Mouse (Mus musculus) layer of hippocampus, adult 2 months (tissue): ENCODE data around the gene Stk10. TPM values are rescaled to one million over a fixed set of nuclear protein-coding genes. Genes with fewer than 3 reads are reported as not detected.

Experiments used
- DNase-seq, 2 experiments: peaks; one replicate each; pipeline ENCODE4 v3.0.0; 2022; ENCODE audit warnings: low spot score in 2 of 2
- H3K27ac ChIP-seq: fragments of 200-600 bp; 2 replicates; pipeline ENCODE4 v1.8.1; 2022
- H3K4me3 ChIP-seq: fragments of 200-600 bp; 2 replicates; pipeline ENCODE4 v1.8.1; 2022; ENCODE audit warnings: mild to moderate bottlenecking
- CTCF ChIP-seq: fragments of 200-600 bp; conservative IDR thresholded peaks from 2 replicates; pipeline ENCODE4 v1.8.1; 2022; ENCODE audit warnings: antibody characterized with exemption, mild to moderate bottlenecking, moderate library complexity
- long read RNA-seq, 2 experiments: library from polyadenylated mRNA; stranded (forward); transcript quantifications; one replicate each; pipeline ENCODE4 v2.0.0; 2021; ENCODE audit warnings: borderline mapping rate in 2 of 2
- total RNA-seq, 2 experiments: library from RNA; stranded (reverse); gene quantifications; 2 replicates each; pipeline ENCODE4 v1.2.3; 2021

The Stk10 gene
- 1 to 10 TPM; 7.3 to 9.0 TPM for total RNA-seq
- long read RNA-seq, experiment 1, partial matches to known transcripts, result 0 of 5 reads
- long read RNA-seq, experiment 1, other reads (novel, unspliced or antisense), result 5 of 5 reads
- long read RNA-seq, experiment 2, partial matches to known transcripts, result 0 of 7 reads
- long read RNA-seq, experiment 2, other reads (novel, unspliced or antisense), result 7 of 7 reads

DNA sequence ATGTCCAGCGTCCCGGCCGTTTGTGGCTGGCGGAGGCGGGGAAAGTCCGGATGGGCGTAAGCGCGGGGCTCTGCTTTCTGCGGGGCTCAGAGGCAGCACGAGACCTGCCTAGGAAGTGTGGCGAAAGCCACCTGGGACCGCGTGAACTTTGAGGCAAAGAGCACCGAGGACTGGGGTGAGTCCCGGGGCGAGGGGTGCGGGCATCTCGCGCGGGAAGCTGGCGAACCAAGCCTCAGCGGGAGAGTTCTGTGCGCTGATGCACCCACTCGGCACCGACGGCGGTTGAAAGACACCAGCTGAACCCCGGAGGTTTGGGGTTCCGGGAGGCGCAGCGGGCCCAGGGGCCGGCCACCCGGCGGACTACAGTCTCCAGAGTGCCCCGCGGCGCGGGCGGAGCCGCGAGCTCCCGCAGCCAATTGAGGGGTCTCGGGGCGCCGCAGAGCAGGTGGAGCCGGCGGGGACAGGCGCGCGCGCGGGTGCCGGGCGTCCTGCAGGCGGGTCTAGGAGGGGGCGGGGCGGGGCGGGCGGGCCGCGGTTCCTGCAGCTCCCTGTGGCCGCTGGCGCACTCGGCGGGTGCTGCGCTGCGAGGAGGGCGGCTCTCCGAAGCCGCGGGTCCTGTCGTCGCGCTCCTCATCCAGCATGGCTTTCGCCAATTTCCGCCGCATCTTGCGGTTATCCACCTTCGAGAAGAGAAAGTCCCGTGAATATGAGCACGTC lies at the start of gene Stk10:
TSS of gene Stk10 (plus strand) at position 541 of the 717 bp plus-strand sequence.
- TF ChIP-seq CTCF, result peak; percentile 34
- peak; percentile 90 to 92 for DNase-seq

DNA sequence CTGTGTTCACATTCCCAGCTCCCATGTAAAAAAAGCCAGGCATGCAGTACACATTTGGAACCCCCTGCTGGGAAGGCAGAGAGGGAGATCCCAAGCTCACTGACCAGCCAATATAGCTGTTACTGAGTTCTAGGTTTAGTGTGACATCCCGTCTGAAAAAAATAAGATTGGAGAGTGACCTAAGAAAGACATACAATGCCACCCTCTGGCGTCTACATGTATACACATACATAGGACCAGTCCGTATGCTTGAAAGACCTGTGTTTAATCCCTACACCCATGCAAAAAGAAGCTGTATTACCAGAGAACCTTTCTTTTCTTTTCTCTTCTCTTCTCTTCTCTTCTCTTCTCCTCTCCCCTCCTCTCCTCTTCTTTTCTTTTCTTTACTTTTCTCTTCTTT lies 47.8 kb upstream of the Stk10 start:
- Histone ChIP-seq H3K27ac (no peak overlapping the region), H3K4me3 (no peak overlapping the region)
- no peak for DNase-seq
- TF ChIP-seq CTCF, result no peak

More for the DNA sequence above, at the start of gene Stk10:
- Histone ChIP-seq H3K4me3 (peak within 1 kb of the TSS; percentile 92), H3K27ac (peak within 1 kb of the TSS; percentile 85)

DNA sequence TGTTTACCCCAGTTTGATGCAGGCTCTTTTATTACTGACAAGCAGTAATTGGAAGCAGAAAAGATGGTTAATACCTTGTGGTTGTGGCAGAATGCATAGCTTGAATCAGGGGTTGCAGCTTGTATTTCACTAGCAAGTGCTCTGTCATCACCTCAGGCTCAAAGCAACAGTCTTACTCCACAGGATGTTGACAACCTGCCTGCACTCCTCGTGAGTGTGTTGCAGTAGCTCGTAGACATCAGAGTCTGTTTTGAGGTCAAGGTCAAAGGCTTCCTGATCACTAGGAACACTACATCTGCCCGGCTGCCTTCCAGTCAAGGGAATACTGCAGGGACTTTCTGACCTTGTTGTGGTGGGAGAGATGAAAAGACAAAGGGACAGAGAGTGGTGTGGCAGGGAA lies 46.5 kb upstream of the Stk10 start:
- no peak for TF ChIP-seq CTCF
- H3K27ac ChIP-seq, result no peak overlapping the region
- DNase-seq, result no peak
- no peak overlapping the region for H3K4me3 ChIP-seq

DNA sequence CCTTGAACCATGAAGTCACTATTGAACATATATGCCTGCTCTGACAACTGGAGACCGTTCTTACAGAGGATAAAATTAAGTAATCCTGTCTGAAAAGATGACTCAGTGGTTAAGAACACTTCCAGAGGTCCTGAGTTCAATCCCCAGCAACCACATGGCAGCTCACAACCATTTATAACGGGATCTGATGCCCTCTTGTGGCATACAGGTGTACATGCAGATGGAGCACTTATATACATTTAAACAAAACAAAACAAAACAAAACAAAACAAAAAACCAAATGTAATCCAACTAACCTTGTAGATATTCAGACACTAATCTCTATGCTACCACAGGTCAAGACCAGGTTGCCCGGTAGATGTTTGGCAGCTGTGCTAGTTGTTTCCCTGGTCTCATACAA lies 45.6 kb upstream of the Stk10 start:
- Histone ChIP-seq H3K27ac (no peak overlapping the region), H3K4me3 (no peak overlapping the region)
- TF ChIP-seq CTCF, result peak; percentile 55

DNA sequence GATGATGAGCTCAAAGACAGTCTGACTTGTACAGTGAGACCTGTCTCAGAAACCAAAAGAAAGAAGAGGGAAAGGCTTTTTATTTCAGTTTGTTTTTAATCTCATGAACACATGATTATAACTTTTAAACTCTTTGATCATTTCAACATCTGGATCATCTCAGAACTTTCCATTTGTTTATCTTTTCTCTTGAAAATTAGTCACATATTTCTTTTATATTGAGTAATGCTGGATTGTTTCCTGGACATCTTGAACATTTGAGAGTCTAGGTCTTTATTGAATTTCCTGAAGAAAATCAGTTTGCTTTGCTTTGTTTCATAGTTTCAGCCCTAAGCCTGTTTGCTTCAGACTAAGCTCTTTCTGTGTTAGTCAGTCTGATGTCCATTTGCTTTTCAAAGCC lies 44.8 kb upstream of the Stk10 start:
- no peak overlapping the region for H3K27ac ChIP-seq
- TF ChIP-seq CTCF, result no peak
- H3K4me3 ChIP-seq, result no peak overlapping the region
- DNase-seq, result no peak

More for the DNA sequence above, 45.6 kb upstream of the Stk10 start:
- DNase-seq, result no peak

DNA sequence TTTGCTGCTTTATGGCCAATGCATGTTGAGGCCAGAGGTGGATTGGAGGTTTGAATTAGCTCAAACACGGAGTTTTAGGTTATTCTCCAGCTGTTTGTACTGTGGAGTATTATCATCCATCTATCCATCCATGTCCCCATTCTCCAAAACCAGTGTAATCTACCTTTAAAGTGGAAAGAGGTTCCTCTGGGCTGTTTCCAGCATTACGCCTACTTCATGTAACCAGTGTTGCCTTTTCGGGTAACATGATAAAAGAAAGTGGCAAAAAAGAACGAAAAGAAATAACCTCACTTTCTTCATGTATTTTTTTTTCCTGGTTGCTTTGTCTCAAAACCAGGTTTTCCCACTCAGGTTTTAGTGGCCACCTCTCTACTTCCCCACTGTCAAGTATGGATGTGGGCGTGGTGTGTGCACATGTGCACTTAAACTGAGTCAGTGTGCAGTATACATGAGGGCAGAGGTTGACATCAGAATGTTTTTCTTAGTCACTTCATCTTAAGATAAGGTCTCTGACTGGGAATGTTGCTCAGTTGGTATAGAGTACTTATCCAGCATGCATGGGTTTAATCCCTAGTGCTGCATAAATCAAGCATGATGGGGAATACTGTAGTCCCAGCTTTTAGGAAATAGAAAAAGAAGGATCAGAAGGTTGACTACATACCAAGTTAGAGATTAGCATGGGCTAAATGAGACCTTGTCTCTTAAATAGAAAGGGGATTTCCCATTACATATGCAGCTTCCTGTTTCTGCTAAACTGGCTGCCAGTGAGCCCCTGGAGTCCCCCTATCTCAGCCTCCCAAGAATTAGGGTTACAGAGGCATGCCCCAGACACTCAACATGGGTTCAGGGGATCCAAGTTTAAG lies 44.1 kb upstream of the Stk10 start:
- Histone ChIP-seq H3K4me3 (no peak overlapping the region), H3K27ac (no peak overlapping the region)
- no peak for DNase-seq
- TF ChIP-seq CTCF, result no peak

DNA sequence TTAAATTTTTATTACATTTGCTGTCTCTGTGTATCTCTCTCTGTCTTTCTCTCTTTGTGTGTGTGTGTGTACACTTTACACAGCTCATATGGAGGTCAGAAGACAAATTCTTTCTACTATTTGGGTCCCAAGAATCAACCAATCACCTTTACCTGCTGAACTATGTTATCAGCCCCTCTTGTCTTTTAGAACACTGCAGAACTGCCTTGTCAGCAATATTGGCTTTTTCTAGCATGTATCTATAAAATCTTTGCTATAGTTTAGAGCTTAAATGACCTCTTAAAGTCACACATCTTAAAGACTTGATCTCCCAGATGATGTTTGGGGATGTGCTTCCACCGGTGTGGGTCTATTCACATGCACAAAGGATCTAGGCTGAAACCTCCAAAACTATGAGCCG lies 42.0 kb upstream of the Stk10 start:
- no peak for TF ChIP-seq CTCF
- DNase-seq, result no peak
- Histone ChIP-seq H3K27ac (no peak overlapping the region), H3K4me3 (no peak overlapping the region)

DNA sequence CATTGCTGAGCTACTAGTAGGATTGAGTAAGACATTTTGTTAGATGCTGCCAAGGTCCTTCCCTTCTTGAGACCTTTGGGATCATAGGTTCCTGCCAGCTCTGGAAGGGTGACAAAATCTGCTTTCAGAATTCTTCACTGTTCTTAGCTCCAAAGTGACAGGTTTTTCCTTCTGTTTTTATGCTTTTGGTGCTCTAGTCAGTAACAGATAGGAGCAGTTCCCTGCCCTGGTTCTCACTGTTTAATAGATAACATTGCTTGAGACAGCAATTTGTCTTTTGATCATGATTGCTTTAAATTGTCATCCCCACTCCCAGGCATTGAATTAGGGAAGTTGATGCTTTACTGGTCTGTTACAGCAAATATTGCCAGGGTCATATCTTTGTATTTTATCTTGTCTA lies 39.8 kb upstream of the Stk10 start:
- H3K27ac ChIP-seq, result no peak overlapping the region
- no peak overlapping the region for H3K4me3 ChIP-seq
- no peak for TF ChIP-seq CTCF
- no peak for DNase-seq

DNA sequence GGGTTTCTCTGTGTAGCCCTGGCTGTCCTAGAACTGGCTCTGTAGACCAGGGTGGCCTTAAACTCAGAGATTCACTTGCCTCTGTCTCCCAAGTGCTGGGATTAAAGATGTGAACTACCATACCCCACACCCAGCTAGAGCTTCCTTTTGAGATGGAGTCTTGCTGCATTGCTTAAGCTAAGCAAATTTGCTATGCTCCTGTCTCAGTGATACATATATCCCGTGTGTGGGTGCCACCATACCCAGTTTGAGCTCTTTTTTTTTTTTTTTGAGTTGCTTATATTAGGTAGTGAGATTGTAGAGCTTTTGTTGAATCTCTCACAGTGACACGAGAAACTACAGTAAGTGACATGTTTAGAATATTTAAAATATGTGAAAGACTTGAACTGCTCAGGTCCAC lies 37.8 kb upstream of the Stk10 start:
- no peak for TF ChIP-seq CTCF
- H3K4me3 ChIP-seq, result no peak overlapping the region
- DNase-seq, result no peak
- H3K27ac ChIP-seq, result no peak overlapping the region

DNA sequence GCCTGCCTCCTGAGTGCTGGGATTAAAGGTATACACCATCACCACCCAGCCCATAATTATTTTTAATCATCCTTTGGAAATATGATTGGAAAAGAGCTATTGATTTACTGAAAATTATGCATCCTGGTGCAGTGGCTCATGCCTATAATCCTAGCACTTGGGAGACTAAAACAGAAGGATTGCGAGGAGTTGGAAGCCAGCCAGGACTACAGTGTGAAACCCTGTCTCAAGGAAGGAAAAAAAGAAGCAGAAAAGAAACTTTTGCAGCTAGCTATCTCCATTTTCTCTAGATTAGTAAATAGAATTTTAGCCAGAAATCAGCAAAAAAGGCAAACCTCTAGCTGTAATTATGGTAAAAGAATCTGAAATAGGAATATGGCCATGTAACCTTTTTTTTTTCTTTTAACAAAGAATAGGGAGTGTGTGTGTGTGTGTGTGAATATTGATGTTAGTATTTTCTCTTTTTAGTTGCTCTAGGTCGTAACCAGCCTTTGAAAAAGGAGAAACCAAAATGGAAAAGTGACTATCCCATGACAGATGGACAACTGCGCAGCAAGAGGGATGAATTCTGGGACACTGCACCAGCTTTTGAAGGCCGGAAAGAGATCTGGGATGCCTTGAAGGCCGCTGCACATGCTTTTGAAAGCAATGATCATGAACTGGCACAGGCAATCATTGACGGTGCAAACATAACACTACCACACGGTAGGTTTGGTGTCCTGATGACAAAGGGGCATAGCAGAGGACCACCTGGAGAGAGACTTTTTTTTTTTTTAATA lies 34.2 kb upstream of the Stk10 start:
- H3K27ac ChIP-seq, result 0 out of 2 replicates have a peak overlapping the region, but pooled peaks have one; percentile 25
- peak; percentile 42 to 47 for DNase-seq
- TF ChIP-seq CTCF, result no peak
- H3K4me3 ChIP-seq, result no peak overlapping the region

DNA sequence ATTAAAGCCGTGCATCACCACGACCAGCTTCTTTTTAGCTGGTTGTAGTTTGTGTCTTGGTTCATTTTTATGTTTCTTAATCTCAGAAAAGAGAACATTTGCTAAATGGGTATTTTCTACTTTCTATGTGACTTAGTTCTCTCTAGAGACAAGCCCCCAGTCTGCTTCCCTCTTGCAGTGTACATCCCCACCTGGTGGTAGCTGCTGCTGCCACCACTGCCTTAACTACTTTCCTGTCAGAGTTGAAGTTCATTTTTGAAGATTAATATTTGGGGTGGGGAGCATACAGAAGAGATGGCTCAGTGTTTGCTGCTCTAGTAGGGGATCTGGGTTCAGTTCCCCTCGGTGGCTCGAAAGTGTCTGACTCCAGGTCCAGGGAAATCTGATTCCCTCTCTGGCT lies 33.2 kb upstream of the Stk10 start:
- H3K27ac ChIP-seq, result no peak overlapping the region
- no peak for DNase-seq
- H3K4me3 ChIP-seq, result no peak overlapping the region
- peak; percentile 69 for TF ChIP-seq CTCF

DNA sequence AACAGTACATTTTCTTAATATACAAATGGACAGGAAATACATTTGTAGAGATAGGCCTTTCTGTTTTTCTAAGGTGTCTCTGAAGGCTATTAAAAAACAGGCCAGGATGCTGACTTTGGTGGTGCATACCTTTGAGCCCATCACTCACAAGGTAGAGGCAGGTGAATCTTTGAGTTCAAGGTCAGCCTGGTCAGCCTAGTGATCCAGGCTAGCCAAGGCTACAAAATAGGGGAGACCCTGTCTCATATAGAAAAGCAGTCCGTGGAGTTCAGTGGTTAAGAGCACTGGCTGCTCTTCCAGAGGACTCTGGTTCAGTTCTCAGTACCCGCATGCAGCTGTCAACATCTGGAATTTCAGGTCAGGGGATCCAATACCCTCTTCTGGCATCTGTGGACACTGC lies 29.4 kb upstream of the Stk10 start:
- Histone ChIP-seq H3K27ac (no peak overlapping the region), H3K4me3 (no peak overlapping the region)
- DNase-seq, result no peak
- TF ChIP-seq CTCF, result no peak
